Mouse (Mus musculus) embryonic facial prominence, embryonic 11.5 days (tissue): ENCODE results near the gene 1700020A23Rik. TPM values are rescaled to one million over a fixed set of nuclear protein-coding genes. Genes with fewer than 3 reads are reported as not detected.
A peak's percentile ranks its signal among the peaks of the same experiment; 100 is the strongest.

Experiments used
- ATAC-seq: fragments of 200-750 bp; cut with Nextera tagmentation; replicated peaks from 2 replicates; pipeline ENCODE4 v1.8.0; 2017; ENCODE audit warnings: low read depth; ENCODE audit not compliant: insufficient number of reproducible peaks, low FRiP score, low TSS enrichment
- DNase-seq: peaks from one replicate; pipeline ENCODE4 v3.0.0-alpha.2; 2015; ENCODE audit warnings: low spot score
- H3K27ac ChIP-seq: fragments of 300-500 bp; sonication (generic); replicated peaks from 2 replicates; pipeline ENCODE4 v1.5.1; 2014; ENCODE audit warnings: mild to moderate bottlenecking, low read depth, low read length, control low read depth
- H3K27me3 ChIP-seq: fragments of 300-500 bp; sonication (generic); 2 replicates; pipeline ENCODE4 v1.6.1; 2014; ENCODE audit warnings: mild to moderate bottlenecking, low read length, moderate library complexity, mixed read lengths; ENCODE audit not compliant: control insufficient read depth, insufficient read depth
- H3K36me3 ChIP-seq: fragments of 300-500 bp; sonication (generic); replicated peaks from 2 replicates; pipeline ENCODE4 v1.6.1; 2014; ENCODE audit warnings: low read depth, mild to moderate bottlenecking, low read length, moderate library complexity, mixed read lengths; ENCODE audit not compliant: control insufficient read depth, insufficient read depth
- H3K4me1 ChIP-seq: fragments of 300-500 bp; sonication (generic); 2 replicates; pipeline ENCODE4 v1.6.1; 2014; ENCODE audit warnings: low read length, mixed read lengths; ENCODE audit not compliant: control insufficient read depth, insufficient read depth
- H3K4me2 ChIP-seq: fragments of 300-500 bp; sonication (generic); 2 replicates; pipeline ENCODE4 v1.6.1; 2014; ENCODE audit warnings: low read depth, mild to moderate bottlenecking, control low read depth, low read length, moderate library complexity
- H3K4me3 ChIP-seq: fragments of 300-500 bp; sonication (generic); 2 replicates; pipeline ENCODE4 v1.5.1; 2014; ENCODE audit warnings: low read depth, low read length, control low read depth
- H3K9ac ChIP-seq: fragments of 300-500 bp; sonication (generic); replicated peaks from 2 replicates; pipeline ENCODE4 v1.6.1; 2014; ENCODE audit warnings: mild to moderate bottlenecking, control low read depth, low read length
- H3K9me3 ChIP-seq: fragments of 300-500 bp; sonication (generic); replicated peaks from 2 replicates; pipeline ENCODE4 v1.6.1; 2016; ENCODE audit warnings: mild to moderate bottlenecking, low read length, inconsistent platforms, mixed read lengths; ENCODE audit not compliant: control insufficient read depth
- WGBS: fragments of 180-500 bp; shearing (Covaris S2); extraction: QIAGEN DNeasy Blood & Tissue Kit; methylation state at CpG from one replicate; pipeline ENCODE4 v1.1.7; 2014; 5-methylcytosine and 5-hydroxymethylcytosine counted together
- polyA plus RNA-seq: library from polyadenylated mRNA; unstranded; fragments of >200 nt; fragmentation: Nextera tagmentation; extraction: Ambion mirVana; gene quantifications from 2 replicates; pipeline ENCODE4 v1.2.1, GENCODE M21; 2014

1700020A23Rik gene
- polyA plus RNA-seq, 1 experiment from 2014 or later: not detected

DNA sequence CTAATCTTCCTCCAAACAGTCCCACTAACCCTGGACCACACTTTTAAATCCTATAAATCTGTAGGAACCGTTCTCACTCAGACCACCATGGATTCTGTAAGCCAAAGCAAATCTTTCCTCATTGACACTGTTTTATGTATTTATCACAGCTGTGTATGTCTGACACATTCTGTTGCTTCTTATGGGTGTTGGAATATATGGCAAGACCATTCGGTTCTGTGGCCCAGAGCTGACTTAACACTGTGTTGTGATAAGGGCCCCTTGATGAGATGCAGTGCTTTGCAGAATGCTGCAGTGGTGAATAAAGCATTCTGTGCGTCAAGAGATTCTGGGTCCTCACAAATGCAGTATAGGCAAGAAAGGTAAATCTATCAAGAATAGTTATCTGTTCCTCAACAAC is 27.1 kb downstream of the 1700020A23Rik start:
- H3K9me3 ChIP-seq: no peaks in the 10 kb centered on the region
- H3K4me2 ChIP-seq: no peak overlapping the region
- H3K27me3 ChIP-seq: no peaks in the 10 kb centered on the region
- no peak for DNase-seq
- H3K36me3 ChIP-seq: no peaks in the 10 kb centered on the region; the same call in 1 of the 2 replicates
- H3K4me1 ChIP-seq: no peaks in the 10 kb centered on the region
- H3K27ac ChIP-seq: no peak overlapping the region
- ATAC-seq: no peak
- H3K9ac ChIP-seq: no peak overlapping the region
- H3K4me3 ChIP-seq: no peak overlapping the region
- WGBS: 90% methylated on average over 3 of the region's 3 CpGs

- ATAC-seq (no peak), DNase-seq (peak; percentile 79)
- Histone ChIP-seq H3K4me1 (no peaks in the 10 kb centered on the region), H3K36me3 (no peaks in the 10 kb centered on the region; the same call in 1 of the 2 replicates), H3K9me3 (no peaks in the 10 kb centered on the region), H3K9ac (no peak overlapping the region), H3K4me3 (no peak overlapping the region), H3K27ac (no peak overlapping the region), H3K4me2 (no peak overlapping the region), H3K27me3 (no peaks in the 10 kb centered on the region)
- 26% methylated on average over 4 of the region's 4 CpGs for WGBS
Observed at GRCm38 (mm10) chr2:130433152-130433551, 28.1 kb downstream of the 1700020A23Rik start.

DNA sequence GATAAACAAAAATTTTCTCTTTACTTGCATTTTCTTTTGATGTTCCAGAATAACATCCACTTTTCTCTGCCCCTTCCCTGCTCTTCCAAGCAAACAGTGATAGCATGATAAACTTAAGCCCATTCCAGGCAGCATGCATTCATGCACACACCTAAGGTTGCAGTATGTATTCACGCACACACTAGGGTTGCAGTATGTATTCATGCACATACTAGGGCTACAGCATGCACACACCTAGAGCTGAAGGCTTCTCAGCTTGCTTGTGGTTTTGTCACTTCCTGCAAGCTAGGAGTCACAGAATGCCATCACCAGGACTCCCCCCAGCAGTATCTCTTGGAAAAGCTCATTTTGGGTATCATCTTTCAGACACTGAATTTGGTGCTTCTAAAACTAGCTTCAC is 31.7 kb downstream of the 1700020A23Rik start:
- H3K36me3 ChIP-seq: peaks cover 8% of the 10 kb centered on the region

DNA sequence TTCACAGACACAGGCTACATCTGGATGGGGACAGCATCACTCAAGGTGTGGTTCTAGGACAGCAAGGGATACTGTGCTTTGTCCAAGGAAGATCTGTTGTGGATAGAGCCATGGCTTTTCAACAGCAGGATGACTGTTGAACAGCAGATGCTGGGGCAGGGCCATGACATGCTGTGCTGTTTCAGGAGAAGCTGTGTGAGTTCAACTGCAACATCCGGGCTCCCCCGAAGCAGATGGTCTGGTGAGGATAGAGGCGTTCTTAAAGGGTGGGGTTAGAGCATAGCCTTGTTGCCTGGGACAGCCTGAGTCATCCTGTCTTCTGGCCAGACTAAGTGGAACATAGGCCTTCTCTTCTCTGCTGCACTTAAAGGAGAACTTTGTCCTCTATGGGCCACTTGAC is 33.8 kb downstream of the 1700020A23Rik start:
- no peak overlapping the region for H3K4me3 ChIP-seq
- H3K9me3 ChIP-seq: no peaks in the 10 kb centered on the region
- no peak overlapping the region for H3K9ac ChIP-seq
- no peaks in the 10 kb centered on the region for H3K27me3 ChIP-seq
- no peaks in the 10 kb centered on the region for H3K4me1 ChIP-seq
- 86% methylated on average over 3 of the region's 3 CpGs for WGBS
- no peak overlapping the region for H3K27ac ChIP-seq
- peaks cover 14% of the 10 kb centered on the region for H3K36me3 ChIP-seq
- ATAC-seq (no peak), DNase-seq (no peak)
- H3K4me2 ChIP-seq: no peak overlapping the region

More for the DNA sequence above, 31.7 kb downstream of the 1700020A23Rik start:
- Histone ChIP-seq H3K4me3 (no peak overlapping the region), H3K27me3 (no peaks in the 10 kb centered on the region), H3K9ac (no peak overlapping the region), H3K27ac (no peak overlapping the region), H3K4me2 (no peak overlapping the region), H3K9me3 (no peaks in the 10 kb centered on the region), H3K4me1 (no peaks in the 10 kb centered on the region)
- WGBS: 96% methylated on average over 1 of the region's 1 CpGs
- ATAC-seq (no peak), DNase-seq (no peak)

- ATAC-seq (no peak), DNase-seq (no peak)
- no peak overlapping the region for H3K4me2 ChIP-seq
- no peaks in the 10 kb centered on the region for H3K27me3 ChIP-seq
- H3K27ac ChIP-seq: no peak overlapping the region
- H3K9ac ChIP-seq: no peak overlapping the region
- no peaks in the 10 kb centered on the region for H3K9me3 ChIP-seq
- H3K4me3 ChIP-seq: no peak overlapping the region
- peaks cover 17% of the 10 kb centered on the region for H3K36me3 ChIP-seq
- 88% methylated on average over 4 of the region's 4 CpGs for WGBS
- H3K4me1 ChIP-seq: no peaks in the 10 kb centered on the region
Observed at GRCm38 (mm10) chr2:130439840-130440480, 34.9 kb downstream of the 1700020A23Rik start.

GRCm38 (mm10) chr2:130442162-130442561 is 37.1 kb downstream of the 1700020A23Rik start:
- WGBS: 85% methylated on average over 10 of the region's 10 CpGs
- no peak for ATAC-seq
- no peak overlapping the region for H3K27ac ChIP-seq
- H3K9me3 ChIP-seq: no peaks in the 10 kb centered on the region
- peaks cover 17% of the 10 kb centered on the region for H3K36me3 ChIP-seq
- no peak for DNase-seq
- H3K4me3 ChIP-seq: no peak overlapping the region
- H3K4me1 ChIP-seq: no peaks in the 10 kb centered on the region
- H3K27me3 ChIP-seq: no peaks in the 10 kb centered on the region
- no peak overlapping the region for H3K9ac ChIP-seq
- H3K4me2 ChIP-seq: no peak overlapping the region

DNA sequence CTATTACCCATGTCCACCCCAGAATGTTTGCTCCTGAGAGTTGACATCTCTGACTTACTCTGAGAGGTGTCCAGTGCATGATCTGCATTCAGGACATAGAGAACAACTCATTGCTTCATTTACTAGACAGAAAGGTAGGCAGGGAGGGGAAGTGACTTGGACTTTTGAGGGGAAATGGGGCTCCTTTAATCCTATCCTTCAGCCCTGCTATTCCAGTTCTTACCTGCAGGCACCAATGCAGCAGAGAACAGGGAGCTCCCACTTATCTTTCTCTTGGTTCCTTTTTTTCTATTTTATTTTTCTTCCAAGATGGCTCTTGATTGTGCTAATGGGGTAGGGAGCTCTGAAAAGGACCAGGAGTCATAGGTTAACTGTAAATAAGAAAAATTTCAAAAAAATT is 43.4 kb downstream of the 1700020A23Rik start:
- no peak overlapping the region for H3K4me3 ChIP-seq
- H3K27ac ChIP-seq: no peak overlapping the region
- no peak overlapping the region for H3K9ac ChIP-seq
- no peaks in the 10 kb centered on the region for H3K27me3 ChIP-seq
- ATAC-seq (no peak), DNase-seq (no peak)
- H3K4me1 ChIP-seq: no peaks in the 10 kb centered on the region
- no peak overlapping the region for H3K4me2 ChIP-seq
- H3K9me3 ChIP-seq: no peaks in the 10 kb centered on the region
- H3K36me3 ChIP-seq: peaks cover 3% of the 10 kb centered on the region; the same call in 1 of the 2 replicates

- peak; percentile 35; the same call in 1 of the 2 replicates for ATAC-seq
- Histone ChIP-seq H3K27ac (no peak overlapping the region), H3K36me3 (peaks cover 2% of the 10 kb centered on the region; the same call in 1 of the 2 replicates), H3K27me3 (no peaks in the 10 kb centered on the region), H3K4me1 (no peaks in the 10 kb centered on the region), H3K9me3 (no peaks in the 10 kb centered on the region), H3K4me2 (peak overlapping the region; percentile 86), H3K9ac (peak overlapping the region; percentile 83), H3K4me3 (peak overlapping the region; percentile 92)
- WGBS: 9% methylated on average over 17 of the region's 17 CpGs
- DNase-seq: peak; percentile 36
Observed at GRCm38 (mm10) chr2:130449021-130449793, 44.1 kb downstream of the 1700020A23Rik start.
